Mouse (Mus musculus): ENCODE measurements around the gene St5. TPM values are rescaled to one million over a fixed set of nuclear protein-coding genes. Genes with fewer than 3 reads are reported as not detected.

Gene St5
- polyA plus RNA-seq, 1 experiment from 2014 or later = 18.6 TPM

GRCm38 (mm10) chr7:109493319-109494316 lies 209.8 kb downstream of the St5 start:
- Histone ChIP-seq H3K27me3 (ENCODE audit: control insufficient read depth, insufficient read depth, low read depth, low read length) (no peaks in the 10 kb centered on the region; the same call in 1 of the 2 replicates), H3K9ac (ENCODE audit: low read depth, low read length) (peak overlapping the region; percentile 70), H3K36me3 (ENCODE audit: control insufficient read depth, insufficient read depth, low read length) (no peaks in the 10 kb centered on the region), H3K27ac (ENCODE audit: low read length) (peak overlapping the region; percentile 81), H3K4me3 (ENCODE audit: low read depth, low read length) (peak overlapping the region; percentile 46), H3K4me2 (ENCODE audit: low read length) (peak overlapping the region; percentile 65), H3K4me1 (ENCODE audit: control insufficient read depth, insufficient read depth, low read length) (peaks cover 23% of the 10 kb centered on the region), H3K9me3 (replicated peaks; ENCODE audit: control insufficient read depth, low read length, poor library complexity, severe bottlenecking) (no peaks in the 10 kb centered on the region)
- WGBS = 6% methylated on average over 21 of the region's 21 CpGs
- ATAC-seq = peak; percentile 87

DNA sequence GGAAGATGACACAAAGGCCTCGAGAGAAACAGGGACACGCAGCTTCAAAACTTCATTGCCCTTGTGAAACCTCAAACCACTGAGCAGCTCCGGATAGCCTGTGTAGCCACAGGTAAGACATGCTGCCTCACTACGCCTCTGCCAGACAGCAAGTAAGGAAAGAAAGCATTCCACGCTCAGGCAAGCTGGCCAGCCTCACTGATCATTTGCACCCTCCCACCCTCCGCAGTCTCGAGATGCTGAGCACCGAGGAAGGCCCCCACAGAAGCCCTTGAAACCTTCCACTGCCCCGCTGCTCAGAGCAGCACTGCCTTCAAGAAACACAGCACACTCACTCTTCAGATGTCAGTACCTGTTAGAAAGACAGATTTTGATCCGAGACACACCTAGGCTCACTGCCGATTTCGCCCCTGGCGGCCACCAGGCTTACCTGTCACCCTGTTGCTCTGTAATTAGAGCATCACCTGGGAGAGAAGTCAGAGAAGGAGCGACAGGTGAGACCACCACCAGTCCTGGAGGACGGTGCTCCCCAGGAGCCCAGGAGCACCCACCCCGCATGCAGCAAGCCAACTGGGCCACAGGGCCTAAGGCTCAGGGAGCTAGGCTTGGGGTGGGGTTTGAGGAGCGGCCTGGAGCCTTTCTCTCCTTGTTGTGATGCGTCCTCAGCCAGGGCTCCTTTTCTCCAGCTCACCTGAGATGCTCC lies 210.6 kb downstream of the St5 start:
- peak overlapping the region; percentile 46 for H3K4me3 ChIP-seq (ENCODE audit: low read depth, low read length)
- WGBS = 58% methylated on average over 18 of the region's 18 CpGs
- no peaks in the 10 kb centered on the region; the same call in 1 of the 2 replicates for H3K27me3 ChIP-seq (ENCODE audit: control insufficient read depth, insufficient read depth, low read depth, low read length)
- peak; percentile 68 for ATAC-seq
- peak overlapping the region; percentile 81 for H3K27ac ChIP-seq (ENCODE audit: low read length)
- peak overlapping the region; percentile 65 for H3K4me2 ChIP-seq (ENCODE audit: low read length)
- peaks cover 23% of the 10 kb centered on the region for H3K4me1 ChIP-seq (ENCODE audit: control insufficient read depth, insufficient read depth, low read length)
- peak overlapping the region; percentile 70 for H3K9ac ChIP-seq (ENCODE audit: low read depth, low read length)
- no peaks in the 10 kb centered on the region for H3K36me3 ChIP-seq (ENCODE audit: control insufficient read depth, insufficient read depth, low read length)
- H3K9me3 ChIP-seq (replicated peaks; ENCODE audit: control insufficient read depth, low read length, poor library complexity, severe bottlenecking) = no peaks in the 10 kb centered on the region

DNA sequence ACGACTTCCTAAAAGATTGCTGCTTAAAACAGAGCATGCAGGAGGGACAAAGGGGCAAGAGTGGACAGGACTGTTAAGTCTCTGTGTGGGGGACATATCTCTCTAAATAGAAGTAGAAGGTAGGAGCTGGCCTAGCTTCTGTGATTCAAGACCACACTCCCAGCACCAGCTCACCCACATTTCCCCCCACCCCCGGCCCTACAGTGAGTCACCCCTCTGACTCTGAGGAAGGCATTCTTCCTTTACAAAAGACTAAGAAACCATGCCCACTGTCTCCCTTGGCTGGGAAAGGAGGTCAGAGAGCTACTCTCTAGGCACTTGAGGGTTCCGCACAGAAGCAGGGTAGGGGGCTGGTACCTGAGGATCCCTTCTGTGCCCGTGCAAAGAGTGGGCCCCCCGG lies 219.2 kb downstream of the St5 start:
- 63% methylated on average over 5 of the region's 5 CpGs for WGBS
- H3K9me3 ChIP-seq (replicated peaks; ENCODE audit: control insufficient read depth, low read length, poor library complexity, severe bottlenecking) = no peaks in the 10 kb centered on the region
- H3K27ac ChIP-seq (ENCODE audit: low read length) = no peak overlapping the region
- H3K27me3 ChIP-seq (ENCODE audit: control insufficient read depth, insufficient read depth, low read depth, low read length) = no peaks in the 10 kb centered on the region
- no peak overlapping the region for H3K4me2 ChIP-seq (ENCODE audit: low read length)
- no peak overlapping the region for H3K4me3 ChIP-seq (ENCODE audit: low read depth, low read length)
- no peaks in the 10 kb centered on the region for H3K36me3 ChIP-seq (ENCODE audit: control insufficient read depth, insufficient read depth, low read length)
- H3K4me1 ChIP-seq (ENCODE audit: control insufficient read depth, insufficient read depth, low read length) = no peaks in the 10 kb centered on the region
- H3K9ac ChIP-seq (ENCODE audit: low read depth, low read length) = no peak overlapping the region
- no peak for ATAC-seq

GRCm38 (mm10) chr7:109480765-109481197 lies 222.6 kb downstream of the St5 start:
- Histone ChIP-seq H3K4me2 (ENCODE audit: low read length) (peak overlapping the region; percentile 18; the same call in 1 of the 2 replicates), H3K4me3 (ENCODE audit: low read depth, low read length) (no peak overlapping the region), H3K4me1 (ENCODE audit: control insufficient read depth, insufficient read depth, low read length) (no peaks in the 10 kb centered on the region), H3K27me3 (ENCODE audit: control insufficient read depth, insufficient read depth, low read depth, low read length) (no peaks in the 10 kb centered on the region), H3K27ac (ENCODE audit: low read length) (no peak overlapping the region), H3K9me3 (replicated peaks; ENCODE audit: control insufficient read depth, low read length, poor library complexity, severe bottlenecking) (no peaks in the 10 kb centered on the region), H3K36me3 (ENCODE audit: control insufficient read depth, insufficient read depth, low read length) (no peaks in the 10 kb centered on the region), H3K9ac (ENCODE audit: low read depth, low read length) (no peak overlapping the region)
- ATAC-seq = no peak
- 20% methylated on average over 7 of the region's 7 CpGs for WGBS

- no peaks in the 10 kb centered on the region for H3K4me1 ChIP-seq (ENCODE audit: control insufficient read depth, insufficient read depth, low read length)
Observed at GRCm38 (mm10) chr7:109477926-109478325, 225.5 kb downstream of the St5 start.

More at GRCm38 (mm10) chr7:109477926-109478325, 225.5 kb downstream of the St5 start:
- no peaks in the 10 kb centered on the region for H3K27me3 ChIP-seq (ENCODE audit: control insufficient read depth, insufficient read depth, low read depth, low read length)
- no peaks in the 10 kb centered on the region; the same call in 1 of the 2 replicates for H3K36me3 ChIP-seq (ENCODE audit: control insufficient read depth, insufficient read depth, low read length)
- 95% methylated on average over 3 of the region's 3 CpGs for WGBS
- no peak for ATAC-seq
- no peak overlapping the region for H3K4me2 ChIP-seq (ENCODE audit: low read length)
- H3K9me3 ChIP-seq (replicated peaks; ENCODE audit: control insufficient read depth, low read length, poor library complexity, severe bottlenecking) = no peaks in the 10 kb centered on the region
- H3K4me3 ChIP-seq (ENCODE audit: low read depth, low read length) = no peak overlapping the region
- H3K27ac ChIP-seq (ENCODE audit: low read length) = no peak overlapping the region
- H3K9ac ChIP-seq (ENCODE audit: low read depth, low read length) = no peak overlapping the region

Small RNAs within 50 kb of the gene (microRNA-seq; reads per million reads assigned to microRNA genes)
- not detected for gene Gm47284

Other genes starting within 250 kb of the St5 start
- gene Trim66, start 195.5 kb downstream of the St5 start, polyA plus RNA-seq (2015; fragmentation: Nextera tagmentation; extraction: Ambion mirVana) = 1.6 and 1.7 TPM in 2 replicates
- gene Rpl27a, start 184.5 kb downstream of the St5 start, polyA plus RNA-seq (2015; fragmentation: Nextera tagmentation; extraction: Ambion mirVana) = 73.6 and 75.9 TPM in 2 replicates
- gene Akip1, start 85 bp upstream of the St5 start, polyA plus RNA-seq (2015; fragmentation: Nextera tagmentation; extraction: Ambion mirVana) = 13.3 and 13.9 TPM in 2 replicates
- gene BC051019, start 20.2 kb upstream of the St5 start, polyA plus RNA-seq (2015; fragmentation: Nextera tagmentation; extraction: Ambion mirVana) = 0.25 and 0.44 TPM in 2 replicates
- gene Ascl3, start 28.1 kb upstream of the St5 start, polyA plus RNA-seq (2015; fragmentation: Nextera tagmentation; extraction: Ambion mirVana) = 0.28 and 0.63 TPM in 2 replicates
- 125 and 136 TPM in 2 replicates for gene Tmem9b, start 49.3 kb upstream of the St5 start, polyA plus RNA-seq (2015; fragmentation: Nextera tagmentation; extraction: Ambion mirVana)
- gene Nrip3, start 78.4 kb upstream of the St5 start, polyA plus RNA-seq (2015; fragmentation: Nextera tagmentation; extraction: Ambion mirVana) = 10.9 and 12.8 TPM in 2 replicates
- gene Scube2, start 162.1 kb upstream of the St5 start, polyA plus RNA-seq (2015; fragmentation: Nextera tagmentation; extraction: Ambion mirVana) = 1.2 and 2.9 TPM in 2 replicates

Measured in midbrain, embryonic 16.5 days (tissue).